Mouse (Mus musculus): ENCODE measurements around the gene Spata17.
A peak's percentile ranks its signal among the peaks of the same experiment; 100 is the strongest.

The Spata17 gene

GRCm38 (mm10) chr1:187215181-187216116, at the start of gene Spata17, which contains the start of gene Gpatch2:
TSS of gene Spata17 (minus strand) at chr1:187215465.
TSS of gene Gpatch2 (plus strand) at chr1:187215508.
- DNase-seq = peak; percentile 89

GRCm38 (mm10) chr1:187258756-187259155, 43.5 kb upstream of the Spata17 start:
- no peak for DNase-seq

GRCm38 (mm10) chr1:187250741-187251262, 35.5 kb upstream of the Spata17 start:
- no peak for DNase-seq

GRCm38 (mm10) chr1:187244734-187245133, 29.5 kb upstream of the Spata17 start:
- DNase-seq = no peak

- DNase-seq = no peak
Measured at GRCm38 (mm10) chr1:187241329-187241728, 26.1 kb upstream of the Spata17 start.

- DNase-seq = no peak
Measured at GRCm38 (mm10) chr1:187240304-187240703, 25.0 kb upstream of the Spata17 start.

- DNase-seq = no peak
Measured at GRCm38 (mm10) chr1:187238061-187238460, 22.8 kb upstream of the Spata17 start.

- DNase-seq = no peak
Measured at GRCm38 (mm10) chr1:187236296-187236695, 21.0 kb upstream of the Spata17 start.

GRCm38 (mm10) chr1:187235161-187235560, 19.9 kb upstream of the Spata17 start:
- DNase-seq = no peak

- DNase-seq = no peak
Measured at GRCm38 (mm10) chr1:187232996-187233615, 17.8 kb upstream of the Spata17 start.

GRCm38 (mm10) chr1:187232196-187232955, 17.1 kb upstream of the Spata17 start:
- no peak for DNase-seq

- no peak for DNase-seq
Measured at GRCm38 (mm10) chr1:187230255-187230654, 15.0 kb upstream of the Spata17 start.

GRCm38 (mm10) chr1:187228414-187229146, 13.3 kb upstream of the Spata17 start:
- no peak for DNase-seq

- DNase-seq = no peak
Measured at GRCm38 (mm10) chr1:187226328-187227025, 11.2 kb upstream of the Spata17 start.

GRCm38 (mm10) chr1:187220756-187221155, 5.5 kb upstream of the Spata17 start:
- DNase-seq = no peak

GRCm38 (mm10) chr1:187216620-187217410, 1.6 kb upstream of the Spata17 start:
- no peak for DNase-seq

GRCm38 (mm10) chr1:187210736-187211135, 4.5 kb downstream of the Spata17 start:
- no peak for DNase-seq

- no peak for DNase-seq
Measured at GRCm38 (mm10) chr1:187209496-187209895, 5.8 kb downstream of the Spata17 start.

- DNase-seq = no peak
Measured at GRCm38 (mm10) chr1:187205506-187205905, 9.8 kb downstream of the Spata17 start.

GRCm38 (mm10) chr1:187178546-187178945, 36.7 kb downstream of the Spata17 start:
- no peak for DNase-seq

- DNase-seq = no peak
Measured at GRCm38 (mm10) chr1:187175991-187176390, 39.3 kb downstream of the Spata17 start.
